Mouse (Mus musculus): ENCODE data around the gene Uqcrc2.

Gene Uqcrc2

DNA sequence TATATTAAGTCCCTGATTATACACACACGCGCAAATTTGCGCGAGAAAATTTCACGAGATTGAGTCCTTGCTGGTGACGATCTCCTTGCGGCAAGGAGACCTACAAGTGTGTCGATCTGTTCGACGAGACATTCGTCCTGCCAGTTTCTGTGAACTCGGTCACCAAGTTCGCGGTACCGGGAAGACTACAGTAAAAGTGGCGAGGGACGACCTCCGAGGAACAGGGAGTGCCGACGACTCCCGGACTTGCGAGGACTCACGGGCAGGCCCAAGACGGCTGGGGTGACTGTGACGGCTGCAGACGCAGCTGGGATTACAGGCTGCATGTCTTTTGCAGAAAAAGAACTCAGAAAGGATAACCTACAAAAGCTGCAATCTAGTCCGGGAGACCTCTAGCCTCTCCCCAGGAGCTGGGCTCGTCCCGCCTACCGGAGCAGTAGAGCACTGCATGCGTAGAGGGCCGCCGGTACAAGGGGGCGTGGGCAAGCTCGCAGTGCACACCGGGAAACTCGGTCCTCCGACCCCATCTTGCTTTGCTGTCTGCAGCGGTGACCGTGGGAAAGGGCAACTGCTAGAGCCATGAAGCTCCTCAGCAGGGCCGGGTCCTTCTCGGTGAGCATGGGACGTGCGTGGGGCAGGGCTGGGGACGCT, at the start of gene Uqcrc2:
Gene Uqcrc2, plus strand, starts transcription at position 466 of the 651 bp plus-strand sequence.
- peak; percentile 81 for DNase-seq (ENCODE audit: extremely low read depth, low read depth)

DNA sequence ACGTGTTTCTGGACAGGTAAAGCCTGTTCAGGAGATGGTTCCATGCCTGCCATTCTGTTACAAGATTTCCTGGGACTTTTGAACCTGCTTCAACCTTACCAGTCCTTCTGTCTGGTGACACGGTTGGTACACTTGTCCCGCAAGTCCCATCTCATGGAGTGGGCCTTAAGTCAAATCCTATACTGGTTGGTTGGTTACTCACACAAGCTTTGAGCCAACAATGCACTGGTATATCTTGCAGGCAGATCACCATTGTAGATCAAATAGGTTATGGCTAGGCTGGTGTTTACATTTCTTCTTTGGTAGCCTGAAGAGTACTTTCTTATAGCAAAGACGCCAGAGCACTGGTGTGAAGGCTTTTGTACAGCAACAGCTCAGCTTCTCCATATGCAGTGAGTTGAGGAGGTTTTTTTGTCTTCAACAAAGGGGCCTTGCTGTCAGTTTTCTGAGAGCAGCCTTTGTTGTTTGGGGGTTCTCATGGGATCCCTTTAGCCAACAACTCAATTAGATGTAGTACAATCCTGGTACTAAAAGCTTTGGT, 37.7 kb upstream of the Uqcrc2 start:
- DNase-seq (ENCODE audit: extremely low read depth, low read depth): no peak

DNA sequence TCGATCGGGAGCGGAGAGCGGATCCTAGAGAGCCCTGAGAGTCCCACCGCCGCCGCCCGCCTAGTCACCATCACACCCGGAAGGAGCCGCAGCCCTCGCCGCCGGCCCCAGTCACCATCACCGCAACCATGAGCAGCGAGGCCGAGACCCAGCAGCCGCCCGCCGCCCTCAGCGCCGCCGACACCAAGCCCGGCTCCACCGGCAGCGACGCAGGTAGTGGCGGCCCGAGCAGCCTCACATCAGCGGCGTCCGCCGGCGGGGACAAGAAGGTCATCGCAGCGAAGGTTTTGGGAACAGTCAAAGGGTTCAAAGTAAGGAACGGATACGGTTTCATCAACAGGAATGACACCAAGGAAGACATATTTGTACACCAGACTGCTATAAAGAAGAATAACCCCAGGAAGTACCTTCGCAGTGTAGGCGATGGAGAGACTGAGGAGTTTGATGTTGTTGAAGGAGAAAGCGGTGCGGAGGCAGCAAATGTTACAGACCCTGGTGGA, 37.2 kb upstream of the Uqcrc2 start:
- no peak for DNase-seq (ENCODE audit: extremely low read depth, low read depth)

DNA sequence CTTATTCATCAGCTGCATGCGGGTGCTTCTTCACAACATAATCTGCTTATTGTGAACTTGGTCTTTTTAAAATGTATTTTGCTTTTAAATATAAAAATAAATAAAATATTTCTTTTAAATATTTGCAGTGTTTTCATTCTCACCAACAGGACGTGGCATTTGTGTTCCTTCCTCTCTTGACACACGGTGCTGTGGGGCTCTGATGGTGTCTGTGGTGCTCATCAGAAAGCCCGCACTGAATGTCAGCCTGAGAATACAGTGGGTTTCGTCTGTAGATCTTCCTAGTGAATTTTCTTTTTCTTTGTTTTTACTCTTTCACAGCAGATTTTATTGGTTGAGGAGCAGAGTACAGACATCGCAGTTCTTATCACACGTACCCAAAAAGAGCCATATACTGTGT, 36.6 kb upstream of the Uqcrc2 start:
- DNase-seq (ENCODE audit: extremely low read depth, low read depth): no peak

DNA sequence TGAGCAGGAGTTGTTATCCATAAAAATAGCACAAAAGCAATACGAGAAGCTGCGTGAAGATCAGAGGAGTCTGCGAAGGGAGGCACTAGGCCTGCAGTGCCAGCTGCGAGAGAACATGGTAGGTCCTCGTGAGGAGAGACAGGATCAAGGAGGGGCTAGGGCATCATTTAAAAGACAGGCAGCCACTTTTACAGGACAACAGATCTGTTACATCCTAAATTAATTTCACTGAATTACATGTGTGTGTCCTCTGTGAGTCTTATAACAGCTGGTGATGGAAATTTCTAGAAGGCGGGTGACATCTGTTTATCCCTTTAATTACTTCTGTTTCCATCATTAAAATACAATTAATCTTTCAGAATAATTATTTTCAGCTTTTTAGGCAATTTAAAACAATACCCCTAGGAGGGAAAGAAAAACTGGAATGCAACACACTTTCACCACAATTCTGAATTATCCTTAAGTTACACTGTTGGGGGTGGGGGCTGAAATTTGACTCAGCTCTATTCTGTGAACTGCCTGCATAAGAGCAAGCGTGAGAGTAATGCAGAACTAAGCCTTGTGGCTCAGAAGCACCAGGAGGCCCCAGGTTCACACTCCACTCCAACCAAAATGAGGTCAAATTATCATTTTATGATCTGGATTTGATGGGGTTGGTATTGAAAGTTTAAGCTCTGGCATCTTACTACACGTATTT, 14.8 kb upstream of the Uqcrc2 start:
- no peak for DNase-seq (ENCODE audit: extremely low read depth, low read depth)

DNA sequence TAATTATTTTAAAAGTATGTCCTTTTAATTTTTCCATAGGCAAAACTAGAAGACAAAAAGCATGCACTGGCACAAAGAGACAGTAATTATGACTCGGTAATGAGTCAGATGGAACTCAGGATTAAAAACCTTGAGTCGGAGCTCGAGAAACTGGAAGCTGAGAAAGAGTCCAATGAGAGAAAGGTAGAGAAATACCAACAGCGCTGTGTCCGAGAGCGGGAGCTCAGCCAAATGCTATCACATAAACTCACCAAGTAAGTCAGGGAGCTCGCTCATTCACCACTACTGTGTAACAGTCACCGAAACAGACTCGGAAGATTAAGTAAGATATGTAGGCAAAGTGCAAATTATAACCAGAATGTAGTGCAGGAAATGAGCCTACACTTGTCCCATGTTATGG, 14.1 kb upstream of the Uqcrc2 start:
- no peak for DNase-seq (ENCODE audit: extremely low read depth, low read depth)

DNA sequence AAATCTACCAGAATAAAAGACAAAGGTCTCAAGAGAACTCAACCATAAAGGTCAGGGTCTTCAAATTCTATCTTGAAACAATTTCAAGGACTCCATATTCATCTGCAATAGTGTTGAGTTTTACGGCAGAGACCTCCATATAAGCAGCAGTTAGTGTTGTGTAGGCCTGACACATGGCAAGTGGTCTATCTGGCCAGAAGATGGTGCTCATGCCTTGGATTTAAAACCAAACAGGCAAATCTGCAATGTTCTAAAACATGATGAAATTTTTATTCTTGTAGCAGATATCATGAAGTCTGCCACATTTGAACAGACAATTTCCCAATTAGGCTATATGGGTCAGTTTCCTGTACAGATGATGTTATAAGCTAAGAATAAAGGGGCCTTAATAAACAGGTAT, 2.5 kb upstream of the Uqcrc2 start:
- peak; percentile 31 for DNase-seq (ENCODE audit: extremely low read depth, low read depth)

DNA sequence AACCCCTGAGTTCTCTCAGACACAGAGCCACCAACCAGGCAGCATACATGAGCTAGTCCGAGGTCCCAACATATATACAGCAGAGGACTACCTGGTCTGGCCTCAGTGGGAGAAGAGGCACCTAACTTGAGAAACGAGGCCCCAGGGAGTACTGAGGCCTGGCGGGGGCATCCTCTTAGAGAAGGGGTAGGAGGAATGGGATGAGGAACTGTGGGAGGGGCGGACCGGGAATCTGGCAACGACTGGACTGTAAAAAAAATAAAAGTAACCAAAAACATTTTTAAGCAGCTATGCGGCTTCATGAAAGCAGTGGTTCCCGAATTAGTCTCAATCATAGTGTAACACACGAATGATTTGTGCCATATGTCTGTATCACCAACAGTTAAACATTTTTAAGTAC, 675 bp upstream of the Uqcrc2 start:
- no peak for DNase-seq (ENCODE audit: extremely low read depth, low read depth)

DNA sequence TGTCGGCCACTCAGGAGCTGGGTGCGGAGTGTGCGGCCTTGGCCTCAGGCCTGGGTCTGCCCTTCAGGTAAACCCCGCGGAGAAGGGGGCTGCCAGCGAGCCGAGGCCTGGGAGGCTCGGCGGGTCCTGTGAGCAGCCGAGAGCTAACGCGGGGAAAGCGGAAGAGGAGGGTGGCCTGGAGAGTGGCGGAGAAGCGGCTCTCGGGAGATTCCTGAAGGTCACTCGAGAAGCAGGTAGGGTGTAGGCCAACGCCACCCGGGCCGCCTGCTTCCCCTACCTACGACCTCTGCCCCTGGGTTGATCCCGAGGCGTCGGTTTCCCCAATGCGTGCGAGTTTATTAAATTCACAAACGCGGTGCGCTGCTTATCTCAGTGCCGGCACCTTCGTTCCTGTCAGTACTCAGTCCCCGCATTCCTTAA, 396 bp downstream of the Uqcrc2 start:
- DNase-seq (ENCODE audit: extremely low read depth, low read depth): no peak

DNA sequence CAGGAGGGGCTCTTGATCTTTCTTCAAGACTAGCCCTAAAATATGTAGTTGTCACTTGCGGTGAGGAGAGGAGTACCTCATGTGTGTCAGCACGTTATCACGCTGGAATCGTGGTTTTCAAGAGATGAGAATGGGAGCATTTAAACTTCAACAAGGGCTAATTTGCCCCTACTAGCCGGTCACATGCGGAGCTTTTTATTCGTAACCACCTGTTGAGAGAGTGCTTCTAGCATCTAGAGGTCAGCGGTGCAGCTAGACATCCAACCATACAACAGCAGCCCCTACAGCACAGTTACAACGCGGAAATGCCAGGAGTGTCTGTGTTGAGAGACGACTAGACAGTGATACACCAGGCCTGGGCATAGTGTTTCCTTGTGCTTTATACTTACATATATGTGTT, 845 bp downstream of the Uqcrc2 start:
- DNase-seq (ENCODE audit: extremely low read depth, low read depth): peak; percentile 32

DNA sequence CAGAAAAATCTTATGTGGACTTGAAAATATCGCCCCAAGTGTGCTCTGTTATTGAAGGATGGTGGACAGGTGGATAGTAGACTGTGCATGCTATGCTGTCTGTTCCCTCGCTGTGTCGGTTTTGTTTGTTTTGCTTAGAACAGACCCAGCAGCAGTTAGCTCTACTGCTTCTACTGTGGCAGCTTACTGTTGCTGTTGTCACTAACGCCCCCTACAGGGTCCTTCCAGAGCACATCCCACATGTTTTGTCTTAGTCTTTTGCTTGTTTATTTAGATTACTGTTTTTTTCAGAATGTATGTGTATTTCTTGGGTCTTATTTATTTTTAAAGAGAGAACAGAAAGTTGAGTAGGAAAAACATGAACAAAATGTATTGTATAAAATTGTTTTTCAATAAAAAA, 8.2 kb downstream of the Uqcrc2 start:
- DNase-seq (ENCODE audit: extremely low read depth, low read depth): no peak

DNA sequence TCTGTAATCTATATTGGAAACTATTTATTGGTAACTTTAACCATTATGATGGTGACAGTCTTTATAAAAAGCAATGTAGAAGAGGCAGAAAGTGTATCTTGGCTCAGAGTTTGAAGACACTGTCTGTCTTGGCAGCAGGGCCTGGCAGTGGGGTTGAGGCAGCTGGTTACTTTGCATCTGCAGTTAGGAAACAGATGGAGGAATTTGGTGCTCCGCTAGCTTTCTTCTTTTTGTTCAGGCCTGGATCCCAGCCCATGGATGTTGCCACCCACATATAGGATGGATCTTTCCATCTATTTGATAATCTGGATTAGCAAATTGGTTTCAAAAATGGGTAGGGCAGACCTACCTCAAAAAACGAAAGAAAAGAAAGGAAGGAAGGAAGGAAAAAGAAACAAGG, 12.9 kb downstream of the Uqcrc2 start:
- DNase-seq (ENCODE audit: extremely low read depth, low read depth): no peak

DNA sequence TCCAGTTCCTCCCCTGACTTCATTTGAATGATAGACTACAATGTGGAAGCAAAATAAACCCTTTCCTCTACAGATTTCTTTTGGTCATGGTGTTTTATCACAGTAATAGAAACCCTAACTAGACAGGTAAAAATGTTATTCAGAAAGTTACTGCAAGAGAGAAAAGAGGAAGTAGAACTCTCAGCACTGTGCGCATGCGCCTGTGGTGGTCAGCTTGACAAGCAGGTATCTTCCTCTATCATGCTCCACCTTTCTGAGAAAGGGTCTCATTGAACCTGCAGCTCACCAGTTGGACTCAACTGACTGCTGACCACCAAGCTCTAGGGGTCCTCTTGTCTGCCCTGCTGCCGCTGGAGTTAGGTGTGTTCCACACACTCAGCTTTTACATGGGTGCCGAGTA, 27.1 kb downstream of the Uqcrc2 start:
- peak; percentile 37 for DNase-seq (ENCODE audit: extremely low read depth, low read depth)

DNA sequence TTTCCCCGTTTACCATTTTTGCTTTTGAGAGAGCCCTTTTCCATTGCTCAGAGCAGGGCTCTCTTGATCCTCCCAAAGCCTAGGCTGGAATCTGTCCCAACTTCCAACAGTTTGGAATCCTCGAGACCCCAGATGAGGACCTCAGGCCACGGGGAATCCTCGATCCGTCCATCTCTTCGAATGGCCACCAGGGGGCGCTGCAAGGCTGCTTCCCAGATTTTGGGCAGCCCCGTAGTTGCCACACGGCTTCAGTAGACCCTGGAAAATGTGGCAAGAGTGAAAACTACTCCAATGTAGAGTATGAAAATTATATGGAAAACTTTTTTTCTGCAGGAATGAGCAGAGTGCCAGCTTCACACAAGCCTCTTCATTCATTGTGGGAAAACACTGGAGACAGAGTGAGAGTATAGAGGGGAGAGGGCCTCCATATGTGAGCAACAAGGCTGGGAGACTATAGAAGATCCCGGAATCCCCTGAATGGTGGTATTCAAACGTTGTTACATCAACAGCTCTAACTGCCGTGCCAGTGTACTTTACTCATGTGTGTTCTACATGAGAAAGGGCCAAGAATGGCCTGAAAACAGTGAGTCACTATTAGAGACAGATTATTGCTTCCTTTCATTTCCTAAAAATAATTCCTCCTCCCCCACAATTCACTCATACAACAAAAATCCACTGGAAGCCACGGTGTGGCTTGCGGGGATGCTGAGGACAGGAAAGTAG, 35.3 kb downstream of the Uqcrc2 start, which contains the start of gene Pdzd9:
Gene Pdzd9, minus strand, starts transcription at position 191 of the 723 bp plus-strand sequence.
- DNase-seq (ENCODE audit: extremely low read depth, low read depth): no peak

DNA sequence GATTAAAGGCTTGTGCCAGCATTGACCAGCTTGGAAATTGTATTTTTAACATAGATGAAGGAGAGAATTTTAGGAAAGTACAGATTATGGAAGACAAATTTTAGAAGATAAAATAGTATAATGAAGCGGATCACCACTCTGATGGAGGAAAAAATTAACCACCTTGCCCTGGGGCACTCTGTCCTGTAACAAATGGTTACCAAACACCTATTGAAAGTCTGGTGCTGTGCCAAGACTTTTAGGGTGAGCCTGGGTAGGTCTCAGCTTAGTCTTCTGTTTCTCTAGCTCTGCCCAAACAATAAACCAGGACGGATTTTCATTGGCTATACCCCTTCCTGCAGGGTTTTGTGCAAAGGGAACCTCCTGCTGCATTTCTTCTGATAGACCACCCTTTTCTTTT, 36.3 kb downstream of the Uqcrc2 start:
- no peak for DNase-seq (ENCODE audit: extremely low read depth, low read depth)

DNA sequence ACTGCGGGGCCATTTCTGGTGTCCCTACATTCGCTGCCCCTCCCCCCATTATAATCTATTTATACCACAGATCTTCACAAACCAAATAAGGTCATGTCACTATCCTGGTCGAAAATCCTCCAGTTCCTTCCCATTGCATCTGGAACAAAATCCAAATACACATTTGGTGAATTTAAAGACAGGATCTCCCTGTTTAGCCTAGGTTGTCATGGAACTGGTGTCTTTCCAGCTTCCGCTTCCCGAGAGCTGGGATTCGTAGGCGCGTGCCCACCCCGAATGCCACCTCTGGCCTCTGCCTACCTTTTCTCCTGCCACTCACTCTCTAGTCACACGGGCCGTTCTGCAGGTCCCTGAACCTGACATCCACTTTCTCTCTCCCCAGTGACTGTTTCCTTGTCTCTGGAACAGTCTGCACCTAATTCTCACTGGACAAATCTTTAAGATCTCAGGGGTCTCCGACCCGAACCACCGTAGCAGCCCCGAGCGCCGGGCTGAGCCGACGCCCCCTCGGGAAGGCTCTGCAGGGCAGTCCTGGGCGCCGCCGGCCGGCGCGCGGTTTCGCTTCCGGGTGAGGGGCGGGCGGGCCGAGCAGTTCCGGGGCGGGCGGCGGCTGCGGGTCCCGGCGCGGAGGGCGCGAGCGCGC, 42.1 kb downstream of the Uqcrc2 start, which contains the start of gene Mosmo:
Gene Mosmo, plus strand, starts transcription at position 618 of the 643 bp plus-strand sequence.
- no peak for DNase-seq (ENCODE audit: extremely low read depth, low read depth)

DNA sequence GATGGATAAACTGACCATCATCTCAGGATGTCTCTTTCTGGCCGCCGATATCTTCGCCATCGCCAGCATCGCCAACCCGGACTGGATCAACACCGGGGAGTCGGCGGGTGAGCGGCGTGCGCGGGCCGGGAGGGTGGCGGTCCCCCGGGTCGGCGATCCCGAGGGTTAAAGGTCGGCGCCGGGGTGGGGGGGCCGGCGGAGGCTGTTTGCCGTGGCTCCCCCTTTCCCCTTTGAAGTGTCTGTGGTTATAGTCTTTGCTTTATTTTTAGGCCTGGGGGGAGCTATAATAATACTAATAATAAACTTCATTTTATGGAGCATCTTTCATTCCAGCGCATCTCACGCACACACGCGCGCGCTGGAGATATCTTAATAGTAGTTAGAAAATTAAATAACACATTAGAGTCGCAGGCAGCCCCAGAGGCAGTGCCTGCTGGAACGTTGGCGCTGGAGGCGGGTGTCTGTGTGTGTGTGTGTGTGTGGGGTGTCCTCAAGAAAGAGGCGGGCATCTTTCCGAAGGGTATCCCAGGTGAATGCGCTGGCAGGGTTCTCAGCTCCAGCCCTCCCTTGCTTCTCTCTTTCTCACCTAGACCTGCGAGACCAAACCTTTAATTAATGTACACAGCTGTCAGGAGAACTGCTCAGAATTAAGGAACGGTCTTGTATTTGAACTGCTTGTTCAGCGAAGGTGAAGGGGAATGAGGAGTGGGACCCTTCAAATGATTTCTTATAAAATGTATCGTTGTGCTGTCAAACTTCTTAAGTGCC, 43.0 kb downstream of the Uqcrc2 start:
- no peak for DNase-seq (ENCODE audit: extremely low read depth, low read depth)

DNA sequence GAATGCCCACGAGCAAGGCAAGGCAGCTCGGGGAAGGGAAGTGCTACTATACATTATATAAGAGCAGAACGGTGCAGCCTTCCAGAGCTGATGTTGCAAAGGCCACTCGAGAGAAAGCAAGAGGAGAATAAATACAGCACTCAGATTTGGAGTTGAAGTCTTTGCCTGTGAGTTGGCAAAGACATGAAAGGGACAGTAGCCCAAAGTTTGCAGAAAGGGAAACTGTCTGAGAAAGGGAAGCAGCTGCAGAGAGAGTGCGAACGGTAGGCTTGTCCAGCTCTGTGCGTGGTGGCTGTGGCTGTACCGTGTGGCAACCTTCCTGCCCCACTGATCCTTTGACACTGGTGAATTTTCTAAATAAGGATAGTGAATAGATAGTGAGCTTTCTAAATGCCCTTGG, 44.0 kb downstream of the Uqcrc2 start:
- no peak for DNase-seq (ENCODE audit: extremely low read depth, low read depth)

DNA sequence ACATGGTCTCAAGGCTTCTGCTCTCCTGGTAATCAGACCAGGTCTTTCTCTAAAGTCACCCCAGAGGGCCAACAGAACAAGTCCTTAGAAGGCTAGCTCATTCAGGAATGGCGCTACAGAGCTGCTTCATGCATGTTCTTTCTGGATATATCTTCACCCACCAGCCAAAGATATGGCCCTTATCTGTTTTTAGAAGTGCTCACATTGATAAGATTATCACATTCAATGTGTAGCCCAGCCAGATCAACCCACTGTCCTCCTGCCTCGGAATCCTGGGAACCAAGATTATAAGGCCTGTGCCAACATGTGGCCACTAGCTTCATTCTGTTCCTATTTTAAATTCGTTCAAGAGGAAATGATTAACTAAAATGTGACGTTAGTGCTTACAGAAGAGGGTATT, 47.0 kb downstream of the Uqcrc2 start:
- no peak for DNase-seq (ENCODE audit: extremely low read depth, low read depth)

DNA sequence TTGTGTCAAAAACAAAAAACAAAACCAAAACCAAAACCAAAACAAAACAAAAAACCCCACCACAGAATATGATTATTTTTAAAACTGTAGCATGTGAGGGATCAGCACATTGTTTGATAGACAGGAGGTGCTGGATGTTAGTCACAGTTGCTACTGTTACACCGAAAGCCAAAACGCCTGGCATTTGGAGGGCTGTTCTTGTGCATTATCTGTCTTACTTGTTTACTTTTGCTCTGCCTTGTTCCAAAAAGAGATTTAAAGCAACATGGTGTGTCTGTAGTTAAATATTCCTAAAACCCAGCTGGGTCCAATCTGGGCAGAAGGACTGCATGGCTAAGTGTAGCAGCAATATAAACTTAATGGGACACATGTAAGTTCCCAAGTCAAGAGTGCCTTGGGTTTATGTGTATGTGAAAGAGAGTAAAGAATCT, 49.8 kb downstream of the Uqcrc2 start:
- no peak for DNase-seq (ENCODE audit: extremely low read depth, low read depth)

DNA sequence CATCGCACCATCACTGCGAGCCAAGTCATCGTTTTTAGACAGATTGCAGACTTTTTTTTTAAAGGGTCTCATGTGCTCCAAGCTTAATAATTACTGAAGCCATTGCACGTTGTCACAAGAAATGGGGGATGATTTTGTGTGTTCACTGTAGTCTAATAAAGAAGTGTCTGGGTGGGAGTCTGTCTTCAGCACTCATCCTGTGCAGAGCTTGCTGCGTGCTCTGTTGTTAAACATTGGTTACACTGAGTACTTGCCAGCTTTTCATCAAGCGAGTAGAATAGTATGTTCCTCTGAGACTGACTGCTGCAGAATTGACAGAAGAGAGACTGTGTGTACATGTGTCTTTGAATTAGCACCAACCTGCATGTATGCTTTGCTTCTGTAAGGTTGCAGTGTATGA, 50.3 kb downstream of the Uqcrc2 start:
- no peak for DNase-seq (ENCODE audit: extremely low read depth, low read depth)
